Mouse (Mus musculus) splenic B cell, adult 2 months (primary cell): ENCODE results near the gene BC030500.

Experiments
- DNase-seq: peaks from one replicate; pipeline ENCODE4 v3.0.0-alpha.2; 2011; ENCODE audit warnings: low read depth, low spot score
- H3K27me3 ChIP-seq: 2 replicates; pipeline ENCODE4 v1.6.1; 2012; ENCODE audit warnings: mild to moderate bottlenecking, low read length, moderate library complexity, mixed read lengths; ENCODE audit not compliant: control insufficient read depth, poor library complexity, insufficient read depth, severe bottlenecking
- H3K36me3 ChIP-seq: 2 replicates; pipeline ENCODE4 v1.6.1; 2012; ENCODE audit warnings: mild to moderate bottlenecking, low read length, moderate library complexity, mixed read lengths; ENCODE audit not compliant: control insufficient read depth, poor library complexity, insufficient read depth, severe bottlenecking

Gene BC030500

DNA sequence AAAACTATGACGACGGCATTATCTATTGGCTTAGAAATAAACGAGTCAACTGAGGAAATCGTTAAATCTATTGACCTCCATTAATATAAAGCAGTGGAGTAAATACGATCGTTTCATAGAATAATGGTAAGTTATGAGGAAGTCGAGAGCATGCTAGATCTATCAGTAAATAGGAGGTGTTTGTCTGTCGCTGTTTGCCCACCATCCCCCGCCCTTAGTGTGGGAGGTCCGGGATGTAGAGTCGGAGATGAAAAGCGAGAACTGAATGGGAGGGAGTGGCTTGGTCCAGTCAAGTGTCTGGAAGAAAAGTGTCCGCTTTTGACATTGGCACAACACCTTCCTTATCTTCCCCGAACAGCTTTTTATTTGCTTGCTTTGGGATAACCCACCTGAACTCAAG, at the start of gene BC030500:
Gene BC030500, plus strand, starts transcription at position 79 of the 400 bp plus-strand sequence.
- no peak for DNase-seq
- no peaks in the 10 kb centered on the region for H3K27me3 ChIP-seq
- no peaks in the 10 kb centered on the region for H3K36me3 ChIP-seq

DNA sequence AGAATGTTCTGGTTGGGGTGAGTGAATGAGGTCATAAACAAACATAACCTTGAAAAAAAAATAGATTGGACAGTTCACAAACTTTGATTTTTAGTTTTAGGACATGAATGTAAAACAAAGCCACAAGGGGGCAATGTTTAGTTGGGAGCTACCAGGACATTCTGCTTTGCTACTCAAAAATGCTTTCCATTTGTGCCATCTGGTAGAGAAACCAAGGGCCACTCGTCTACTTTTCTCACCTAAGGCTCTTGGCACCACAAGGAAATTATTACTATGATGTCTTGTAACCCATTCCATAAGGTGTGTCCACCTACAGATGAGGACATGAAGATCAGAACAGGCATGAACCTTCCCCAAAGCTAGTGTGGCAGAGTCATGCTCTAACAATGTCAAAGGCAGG, 25.1 kb upstream of the BC030500 start:
- no peak for DNase-seq
- H3K27me3 ChIP-seq = no peaks in the 10 kb centered on the region
- H3K36me3 ChIP-seq = no peaks in the 10 kb centered on the region

DNA sequence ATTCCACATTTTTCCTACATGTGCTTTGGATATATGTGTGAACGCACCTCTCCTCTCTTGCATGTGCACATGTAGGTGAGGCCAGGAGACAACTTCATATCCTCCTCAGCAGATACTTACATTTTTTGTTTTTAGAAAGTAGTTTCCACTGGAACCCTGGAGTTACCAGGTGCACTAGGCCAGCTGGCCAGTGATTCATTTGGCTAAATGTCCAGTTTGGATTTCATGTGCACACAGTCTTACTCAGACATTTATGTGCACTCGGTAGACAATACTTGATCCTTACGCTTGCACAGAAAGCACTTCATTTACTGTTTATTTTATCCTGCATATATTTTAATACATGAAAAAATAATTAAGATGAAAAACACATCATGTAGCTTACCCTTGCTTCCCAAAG, 21.0 kb upstream of the BC030500 start:
- H3K36me3 ChIP-seq = no peaks in the 10 kb centered on the region
- no peak for DNase-seq
- no peaks in the 10 kb centered on the region for H3K27me3 ChIP-seq

DNA sequence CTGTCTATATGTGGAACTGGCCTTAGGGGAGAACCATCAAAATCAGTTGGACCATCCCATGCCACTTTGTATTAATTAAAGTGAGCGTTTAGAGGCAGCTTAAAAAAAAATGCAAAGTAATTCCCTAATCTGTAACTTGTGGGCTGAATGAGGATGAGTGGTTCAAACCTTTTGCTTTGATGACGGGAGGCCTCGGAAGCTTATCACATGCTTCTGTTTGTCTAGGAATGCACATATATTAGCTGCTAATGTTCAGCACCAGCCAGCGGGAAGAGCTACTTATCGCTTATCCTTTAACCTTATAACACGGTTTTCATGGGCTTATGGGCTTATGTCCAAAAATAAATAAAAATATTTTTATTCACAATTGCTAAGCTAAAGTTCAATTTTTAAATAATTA, 15.6 kb upstream of the BC030500 start:
- Histone ChIP-seq H3K36me3 (no peaks in the 10 kb centered on the region), H3K27me3 (no peaks in the 10 kb centered on the region)
- DNase-seq = no peak

DNA sequence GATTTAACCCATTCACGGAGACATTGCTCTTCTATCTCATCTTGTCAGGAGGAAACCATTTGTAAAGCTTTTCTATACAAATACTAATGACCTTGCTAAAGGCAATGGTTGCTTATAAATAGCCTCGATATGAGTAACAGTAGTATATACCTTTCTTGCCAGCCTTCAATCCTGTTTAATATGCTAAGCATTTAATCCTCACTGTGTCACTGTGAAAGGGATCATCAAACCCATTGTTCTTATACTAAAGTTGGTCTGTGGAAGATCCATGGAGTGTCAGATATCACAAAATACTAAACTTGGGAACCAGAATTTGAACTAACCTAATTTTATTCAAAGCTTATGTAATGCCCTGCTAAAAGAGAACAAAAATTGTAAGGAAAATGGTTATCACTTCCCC, 7.1 kb upstream of the BC030500 start:
- H3K36me3 ChIP-seq = no peaks in the 10 kb centered on the region
- no peak for DNase-seq
- H3K27me3 ChIP-seq = no peaks in the 10 kb centered on the region

DNA sequence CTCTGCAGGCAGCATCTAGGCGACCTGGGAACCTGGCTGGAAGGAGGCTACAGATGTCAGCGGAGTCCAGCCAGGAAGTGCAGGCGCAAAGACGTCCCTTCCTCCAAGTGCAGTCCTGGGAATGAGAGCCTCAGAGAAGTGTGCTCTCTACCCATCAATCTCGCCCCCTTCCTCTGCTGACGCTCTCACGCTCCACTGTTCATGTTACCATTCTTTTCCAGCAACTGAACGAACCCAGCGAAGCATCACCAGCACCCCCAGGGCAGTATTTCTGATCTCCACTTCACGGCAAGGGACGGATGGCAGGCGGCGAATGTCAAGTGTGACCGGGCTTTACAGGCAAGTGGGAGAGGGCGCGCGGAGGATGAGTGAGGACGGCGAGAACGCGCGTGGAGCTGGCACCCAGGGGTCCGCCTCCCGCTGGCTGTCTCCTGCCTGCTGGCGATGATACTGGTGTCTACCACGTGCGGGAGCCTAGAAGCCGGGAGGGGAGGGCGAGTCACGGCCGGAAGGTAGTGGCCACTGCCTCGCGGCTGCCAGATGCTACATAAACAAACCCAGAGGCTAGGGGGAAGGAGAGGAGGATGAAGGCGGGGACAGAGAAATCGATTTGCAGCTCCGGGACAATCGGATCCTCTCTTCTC, 763 bp downstream of the BC030500 start, which contains the start of gene Galntl6:
Gene Galntl6, minus strand, starts transcription at position 445 of the 644 bp plus-strand sequence.
- Histone ChIP-seq H3K27me3 (no peaks in the 10 kb centered on the region), H3K36me3 (no peaks in the 10 kb centered on the region)
- no peak for DNase-seq

DNA sequence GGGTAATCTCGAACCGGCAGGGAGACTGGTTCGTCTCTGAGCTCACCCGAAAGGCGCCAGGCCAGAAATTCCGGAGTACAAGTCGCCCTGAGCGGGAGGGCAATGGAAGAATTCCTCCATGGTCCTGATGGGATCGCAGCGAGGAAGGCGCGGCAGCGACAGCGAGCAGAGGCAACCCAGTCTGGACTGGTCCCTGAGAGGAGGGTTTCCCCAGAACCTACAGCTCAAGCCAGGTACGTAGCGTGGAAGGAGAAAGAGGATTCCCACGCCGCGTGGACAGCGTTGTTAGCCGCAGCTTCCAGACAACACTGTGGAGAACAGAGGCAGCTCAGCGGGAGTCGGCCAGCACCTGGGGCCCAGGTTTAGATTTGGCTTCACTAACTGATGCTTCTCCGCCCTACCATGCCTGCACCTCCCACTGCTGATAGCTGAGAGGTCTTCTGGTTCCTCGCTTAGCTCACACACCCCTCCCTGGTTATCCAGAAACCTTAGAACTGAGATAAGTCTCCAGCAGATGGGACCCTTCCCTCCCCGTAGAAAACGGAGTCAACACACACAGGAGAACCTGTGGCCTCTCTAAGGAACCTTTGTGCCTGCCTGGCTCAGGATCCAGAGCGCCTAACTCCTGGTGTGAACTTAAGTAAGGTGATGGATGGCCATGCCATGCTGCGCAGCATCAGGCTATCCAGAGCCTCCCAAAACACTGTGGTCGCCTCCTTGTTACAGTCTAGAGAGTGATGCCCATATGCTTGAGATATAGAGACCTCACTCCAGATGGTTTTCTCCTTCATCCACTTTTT, 1.5 kb downstream of the BC030500 start:
- Histone ChIP-seq H3K27me3 (no peaks in the 10 kb centered on the region), H3K36me3 (no peaks in the 10 kb centered on the region)
- DNase-seq = no peak

DNA sequence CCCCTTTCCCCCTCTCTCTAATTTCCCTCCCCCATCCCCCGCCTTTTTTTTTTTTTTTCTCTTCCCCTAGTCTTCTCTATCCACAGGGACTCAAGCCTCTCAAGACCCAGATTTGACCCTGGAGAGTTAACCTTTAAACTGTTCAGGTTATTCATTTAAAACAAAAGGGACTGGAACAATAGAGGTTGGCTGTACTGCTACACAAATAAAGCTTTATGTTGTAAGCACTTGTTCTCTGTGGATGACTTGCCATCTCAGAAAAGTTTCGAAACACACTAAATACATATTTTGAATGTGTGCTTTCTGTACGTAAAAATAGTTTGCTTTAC, 2.0 kb downstream of the BC030500 start:
- no peak for DNase-seq
- Histone ChIP-seq H3K36me3 (no peaks in the 10 kb centered on the region), H3K27me3 (no peaks in the 10 kb centered on the region)

DNA sequence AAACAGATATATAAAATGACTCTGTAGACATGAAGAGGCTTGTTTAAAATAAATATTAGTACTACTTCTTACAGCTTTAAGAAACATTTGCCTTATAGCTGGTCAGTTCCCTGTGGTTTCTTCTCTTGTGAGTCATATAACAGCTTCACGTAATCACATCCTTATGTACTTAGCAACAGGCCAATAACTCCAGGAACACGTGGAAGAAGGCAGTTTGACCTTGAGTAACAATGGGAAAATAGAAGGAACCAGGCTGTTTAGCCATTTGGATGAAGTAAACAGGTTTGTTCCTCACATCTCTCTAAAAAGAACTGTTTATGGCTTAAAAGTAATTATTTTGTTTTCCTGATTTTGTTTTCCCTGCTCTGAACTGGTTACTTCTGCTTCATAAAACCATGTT, 3.6 kb downstream of the BC030500 start:
- no peaks in the 10 kb centered on the region for H3K27me3 ChIP-seq
- no peak for DNase-seq

DNA sequence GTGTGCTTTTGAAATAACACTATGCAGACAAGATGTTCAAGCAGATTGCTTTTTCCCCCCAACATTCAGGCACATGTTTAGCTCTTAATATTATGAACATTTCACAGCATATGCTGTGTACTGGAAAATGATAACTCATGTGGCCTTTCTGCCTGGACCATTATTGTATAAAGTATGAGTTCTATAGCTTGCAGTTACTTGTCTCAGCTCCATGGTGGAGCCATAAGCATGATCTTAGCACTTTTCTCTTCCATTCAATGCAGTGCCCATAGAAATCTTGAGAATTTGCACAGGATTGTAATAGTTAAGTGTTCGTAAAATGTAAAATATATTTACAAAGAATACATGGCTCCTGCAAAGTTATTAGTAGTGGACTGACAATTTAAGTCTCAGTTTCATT, 19.5 kb downstream of the BC030500 start:
- H3K36me3 ChIP-seq = no peaks in the 10 kb centered on the region
- no peak for DNase-seq
- no peaks in the 10 kb centered on the region for H3K27me3 ChIP-seq

More for the DNA sequence above, 3.6 kb downstream of the BC030500 start:
- no peaks in the 10 kb centered on the region for H3K36me3 ChIP-seq

DNA sequence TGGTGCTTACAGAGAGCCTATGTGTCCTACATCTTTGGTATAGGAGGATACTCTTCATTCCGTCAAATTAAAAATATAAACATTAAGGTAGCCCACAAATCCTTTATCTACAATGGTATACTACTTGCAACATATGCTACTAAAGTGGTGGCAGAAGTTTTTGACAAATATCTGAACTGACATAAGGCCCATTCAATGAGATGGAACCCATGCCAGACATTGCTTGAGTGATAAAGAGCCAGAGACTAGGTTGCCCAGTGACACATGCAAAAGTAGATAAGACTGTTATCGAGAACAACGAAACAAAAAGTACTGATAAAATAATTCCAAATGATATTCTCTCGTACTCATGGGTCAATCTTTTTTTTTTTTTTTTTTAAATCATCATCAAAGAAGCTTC, 32.2 kb downstream of the BC030500 start:
- DNase-seq = no peak
- Histone ChIP-seq H3K27me3 (no peaks in the 10 kb centered on the region), H3K36me3 (no peaks in the 10 kb centered on the region)

DNA sequence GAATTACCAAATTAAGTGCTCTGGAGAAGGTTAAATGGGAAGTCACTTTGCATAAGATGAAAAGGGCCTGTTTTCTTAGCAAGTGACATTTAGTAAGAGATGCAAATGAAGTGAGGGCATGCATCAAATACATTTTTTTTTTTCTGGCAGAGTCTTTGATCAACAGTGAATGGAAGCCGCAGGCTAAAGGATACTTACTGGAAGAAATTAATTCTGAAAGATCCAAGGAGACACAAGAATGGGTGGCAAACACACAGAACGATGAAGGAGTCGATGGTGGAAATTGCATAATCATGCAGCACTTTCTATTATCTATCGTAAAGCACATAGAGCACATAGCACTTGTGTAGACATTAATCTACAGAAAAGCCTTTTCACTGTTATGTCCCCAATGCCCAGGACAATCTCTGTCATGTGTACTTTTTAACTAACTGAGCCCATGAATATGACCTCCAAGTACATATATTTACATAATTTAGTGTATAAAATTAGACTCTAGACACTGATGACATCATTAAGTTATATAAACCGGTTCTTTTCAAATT, 45.7 kb downstream of the BC030500 start:
- Histone ChIP-seq H3K36me3 (no peaks in the 10 kb centered on the region), H3K27me3 (no peaks in the 10 kb centered on the region)
- DNase-seq = no peak
